Mouse (Mus musculus) olfactory bulb, adult 2 months (tissue): ENCODE results near the gene Smad9.

Experiments used
- CTCF ChIP-seq: fragments of 200-500 bp; IDR thresholded peaks from 2 replicates; pipeline ENCODE4 v1.5.1; 2012; ENCODE audit warnings: low read depth, mild to moderate bottlenecking, low read length, moderate library complexity; ENCODE audit not compliant: insufficient read depth
- POLR2A ChIP-seq: fragments of 200-500 bp; IDR thresholded peaks from 2 replicates; pipeline ENCODE4 v1.6.1; 2012; ENCODE audit warnings: mild to moderate bottlenecking, low read depth, low read length, moderate library complexity; ENCODE audit not compliant: insufficient read depth

GRCm38 (mm10) chr3:54725344-54725743 lies 30.0 kb upstream of the Smad9 start:
- TF ChIP-seq CTCF (no peak), POLR2A (no peak)
